Mouse (Mus musculus): ENCODE measurements around the gene Vars2. TPM values are rescaled to one million over a fixed set of nuclear protein-coding genes. Genes with fewer than 3 reads are reported as not detected.

The Vars2 gene
- polyA plus RNA-seq, 1 experiment from 2014 or later, result 17.5 TPM

GRCm38 (mm10) chr17:35701203-35701977, 34.0 kb upstream of the Vars2 start:
- H3K27me3 ChIP-seq (ENCODE audit: insufficient read depth, poor library complexity, severe bottlenecking), result peaks cover 52% of the 10 kb centered on the region
- WGBS, result under 1% methylated on average over 16 of the region's 16 CpGs
- no peak for DNase-seq (ENCODE audit: low spot score)

GRCm38 (mm10) chr17:35700371-35700961, 33.1 kb upstream of the Vars2 start:
- no peaks in the 10 kb centered on the region; the same call in 1 of the 2 replicates for H3K9me3 ChIP-seq
- no peak for DNase-seq (ENCODE audit: low spot score)
- peaks cover 15% of the 10 kb centered on the region for H3K36me3 ChIP-seq
- WGBS, result 1% methylated on average over 53 of the region's 66 CpGs
- H3K4me3 ChIP-seq, result peak overlapping the region; percentile 87
- peaks cover 69% of the 10 kb centered on the region for H3K4me1 ChIP-seq
- peaks cover 52% of the 10 kb centered on the region for H3K27me3 ChIP-seq (ENCODE audit: insufficient read depth, poor library complexity, severe bottlenecking)
- H3K27ac ChIP-seq, result peak overlapping the region; percentile 96

More at GRCm38 (mm10) chr17:35701203-35701977, 34.0 kb upstream of the Vars2 start:
- Histone ChIP-seq H3K9me3 (no peaks in the 10 kb centered on the region), H3K27ac (peak overlapping the region; percentile 96), H3K4me3 (peak overlapping the region; percentile 87), H3K36me3 (peaks cover 8% of the 10 kb centered on the region; the same call in 1 of the 2 replicates), H3K4me1 (peaks cover 78% of the 10 kb centered on the region)

GRCm38 (mm10) chr17:35699919-35700318, 32.5 kb upstream of the Vars2 start:
- H3K27ac ChIP-seq, result peak overlapping the region; percentile 96
- peaks cover 66% of the 10 kb centered on the region for H3K4me1 ChIP-seq
- H3K27me3 ChIP-seq (ENCODE audit: insufficient read depth, poor library complexity, severe bottlenecking), result peaks cover 52% of the 10 kb centered on the region

GRCm38 (mm10) chr17:35698501-35698883, 31.1 kb upstream of the Vars2 start:
- Histone ChIP-seq H3K36me3 (peaks cover 25% of the 10 kb centered on the region), H3K9me3 (no peaks in the 10 kb centered on the region; the same call in 1 of the 2 replicates), H3K4me3 (peak overlapping the region; percentile 56), H3K27ac (peak overlapping the region; percentile 89), H3K4me1 (peaks cover 51% of the 10 kb centered on the region), H3K27me3 (ENCODE audit: insufficient read depth, poor library complexity, severe bottlenecking) (peaks cover 45% of the 10 kb centered on the region)
- no peak for DNase-seq (ENCODE audit: low spot score)
- 21% methylated on average over 5 of the region's 5 CpGs for WGBS

More at GRCm38 (mm10) chr17:35699919-35700318, 32.5 kb upstream of the Vars2 start:
- WGBS, result 2% methylated on average over 19 of the region's 19 CpGs
- no peak for DNase-seq (ENCODE audit: low spot score)
- peak overlapping the region; percentile 87 for H3K4me3 ChIP-seq
- peaks cover 20% of the 10 kb centered on the region for H3K36me3 ChIP-seq
- no peaks in the 10 kb centered on the region; the same call in 1 of the 2 replicates for H3K9me3 ChIP-seq

- peak overlapping the region; percentile 56 for H3K4me3 ChIP-seq
- 3% methylated on average over 16 of the region's 16 CpGs for WGBS
- peak overlapping the region; percentile 89 for H3K27ac ChIP-seq
- H3K27me3 ChIP-seq (ENCODE audit: insufficient read depth, poor library complexity, severe bottlenecking), result peaks cover 44% of the 10 kb centered on the region
- DNase-seq (ENCODE audit: low spot score), result no peak
- no peaks in the 10 kb centered on the region; the same call in 1 of the 2 replicates for H3K9me3 ChIP-seq
- peaks cover 30% of the 10 kb centered on the region for H3K36me3 ChIP-seq
- peaks cover 48% of the 10 kb centered on the region for H3K4me1 ChIP-seq
These were observed 30.5 kb upstream of the Vars2 start for GRCm38 (mm10) chr17:35697759-35698500.

GRCm38 (mm10) chr17:35697429-35697758, 30.0 kb upstream of the Vars2 start:
- Histone ChIP-seq H3K27me3 (ENCODE audit: insufficient read depth, poor library complexity, severe bottlenecking) (peaks cover 40% of the 10 kb centered on the region), H3K36me3 (peaks cover 36% of the 10 kb centered on the region), H3K4me3 (peak overlapping the region; percentile 56), H3K27ac (peak overlapping the region; percentile 89), H3K4me1 (peaks cover 42% of the 10 kb centered on the region), H3K9me3 (no peaks in the 10 kb centered on the region; the same call in 1 of the 2 replicates)
- no peak for DNase-seq (ENCODE audit: low spot score)
- 14% methylated on average over 1 of the region's 1 CpGs for WGBS

GRCm38 (mm10) chr17:35696691-35697090, 29.3 kb upstream of the Vars2 start:
- H3K4me3 ChIP-seq, result 0 out of 2 replicates have a peak overlapping the region, but pooled peaks have one; percentile 5
- H3K36me3 ChIP-seq, result peaks cover 43% of the 10 kb centered on the region
- no peak for DNase-seq (ENCODE audit: low spot score)
- 66% methylated on average over 6 of the region's 6 CpGs for WGBS
- H3K4me1 ChIP-seq, result peaks cover 37% of the 10 kb centered on the region
- H3K27ac ChIP-seq, result peak overlapping the region; percentile 89; the same call in 1 of the 2 replicates
- H3K9me3 ChIP-seq, result no peaks in the 10 kb centered on the region; the same call in 1 of the 2 replicates
- H3K27me3 ChIP-seq (ENCODE audit: insufficient read depth, poor library complexity, severe bottlenecking), result peaks cover 33% of the 10 kb centered on the region

GRCm38 (mm10) chr17:35695289-35695688, 27.9 kb upstream of the Vars2 start:
- peaks cover 22% of the 10 kb centered on the region for H3K27me3 ChIP-seq (ENCODE audit: insufficient read depth, poor library complexity, severe bottlenecking)
- DNase-seq (ENCODE audit: low spot score), result no peak
- H3K27ac ChIP-seq, result no peak overlapping the region
- H3K4me3 ChIP-seq, result no peak overlapping the region
- peaks cover 57% of the 10 kb centered on the region for H3K36me3 ChIP-seq
- 93% methylated on average over 2 of the region's 2 CpGs for WGBS
- H3K9me3 ChIP-seq, result no peaks in the 10 kb centered on the region; the same call in 1 of the 2 replicates
- H3K4me1 ChIP-seq, result peaks cover 34% of the 10 kb centered on the region

GRCm38 (mm10) chr17:35693906-35694305, 26.5 kb upstream of the Vars2 start:
- Histone ChIP-seq H3K4me3 (no peak overlapping the region), H3K9me3 (no peaks in the 10 kb centered on the region; the same call in 1 of the 2 replicates), H3K4me1 (peaks cover 24% of the 10 kb centered on the region), H3K36me3 (peaks cover 63% of the 10 kb centered on the region), H3K27me3 (ENCODE audit: insufficient read depth, poor library complexity, severe bottlenecking) (peaks cover 11% of the 10 kb centered on the region; the same call in 1 of the 2 replicates), H3K27ac (no peak overlapping the region)
- 85% methylated on average over 5 of the region's 5 CpGs for WGBS
- no peak for DNase-seq (ENCODE audit: low spot score)

GRCm38 (mm10) chr17:35692368-35692767, 25.0 kb upstream of the Vars2 start:
- no peak for DNase-seq (ENCODE audit: low spot score)

GRCm38 (mm10) chr17:35691811-35692210, 24.4 kb upstream of the Vars2 start:
- Histone ChIP-seq H3K4me1 (peaks cover 6% of the 10 kb centered on the region), H3K4me3 (no peak overlapping the region), H3K27me3 (ENCODE audit: insufficient read depth, poor library complexity, severe bottlenecking) (no peaks in the 10 kb centered on the region), H3K36me3 (peaks cover 84% of the 10 kb centered on the region), H3K27ac (no peak overlapping the region), H3K9me3 (no peaks in the 10 kb centered on the region; the same call in 1 of the 2 replicates)
- no peak for DNase-seq (ENCODE audit: low spot score)
- 65% methylated on average over 4 of the region's 4 CpGs for WGBS

More at GRCm38 (mm10) chr17:35692368-35692767, 25.0 kb upstream of the Vars2 start:
- Histone ChIP-seq H3K4me1 (peaks cover 11% of the 10 kb centered on the region), H3K27me3 (ENCODE audit: insufficient read depth, poor library complexity, severe bottlenecking) (0 out of 2 replicates have a peak, but pooled peaks cover 4% of the 10 kb centered on the region), H3K27ac (no peak overlapping the region), H3K4me3 (no peak overlapping the region), H3K9me3 (no peaks in the 10 kb centered on the region; the same call in 1 of the 2 replicates), H3K36me3 (peaks cover 78% of the 10 kb centered on the region)
- WGBS, result 82% methylated on average over 4 of the region's 4 CpGs

GRCm38 (mm10) chr17:35689936-35690645, 22.7 kb upstream of the Vars2 start:
- 89% methylated on average over 18 of the region's 18 CpGs for WGBS
- Histone ChIP-seq H3K4me1 (0 out of 2 replicates have a peak, but pooled peaks cover 5% of the 10 kb centered on the region), H3K27me3 (ENCODE audit: insufficient read depth, poor library complexity, severe bottlenecking) (no peaks in the 10 kb centered on the region), H3K4me3 (no peak overlapping the region), H3K36me3 (peaks cover 90% of the 10 kb centered on the region), H3K27ac (no peak overlapping the region), H3K9me3 (no peaks in the 10 kb centered on the region)
- DNase-seq (ENCODE audit: low spot score), result no peak

Measured in heart, embryonic 10.5 days (tissue).